Mouse (Mus musculus): Measurements from ENCODE around the gene Rapgef1. TPM values are rescaled to one million over a fixed set of nuclear protein-coding genes. Genes with fewer than 3 reads are reported as not detected.

The Rapgef1 gene
- polyA plus RNA-seq, 1 experiment = 132 TPM

DNA sequence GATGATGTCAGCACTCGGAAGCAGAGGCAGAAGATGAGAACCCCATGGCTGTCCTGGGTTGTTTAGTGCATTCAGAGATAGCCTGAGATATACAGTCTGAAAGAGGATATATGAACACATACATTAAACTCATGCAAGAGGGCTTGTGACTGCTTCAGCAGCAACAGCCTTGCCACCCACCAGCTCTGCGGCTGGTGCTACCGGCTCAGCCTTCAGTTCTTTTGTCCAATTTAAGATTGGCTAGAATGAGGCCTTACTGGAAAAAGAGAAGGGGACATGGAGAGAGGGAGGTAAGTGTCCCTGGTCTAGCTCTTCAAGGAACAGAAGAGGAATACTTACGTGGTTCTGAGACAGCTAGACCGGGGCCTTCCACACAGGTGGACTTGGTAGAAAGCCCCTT lies 13.9 kb upstream of the Rapgef1 start:
- WGBS = 97% methylated on average over 5 of the region's 5 CpGs
- DNase-seq = no peak
- Histone ChIP-seq H3K4me3 (ENCODE audit: control insufficient read depth, insufficient read depth, low read length) (no peak overlapping the region), H3K4me1 (replicated peaks; ENCODE audit: control insufficient read depth, insufficient read depth, low read length) (peaks cover 2% of the 10 kb centered on the region; the same call in 1 of the 2 replicates), H3K27me3 (ENCODE audit: control insufficient read depth, insufficient read depth, low read length) (no peaks in the 10 kb centered on the region), H3K36me3 (ENCODE audit: control insufficient read depth, insufficient read depth, low read length) (no peaks in the 10 kb centered on the region), H3K27ac (ENCODE audit: control insufficient read depth, insufficient read depth, low read length) (no peak overlapping the region)
- TF ChIP-seq CTCF (IDR thresholded peaks at IDR 0.05; ENCODE audit: borderline replicate concordance, control insufficient read depth, extremely low read depth, insufficient read depth, low read length, poor library complexity) = no peak
- no peak for TF ChIP-seq POLR2A (IDR thresholded peaks at IDR 0.05; ENCODE audit: control insufficient read depth, extremely low read depth, insufficient read depth, low read length, poor library complexity)

DNA sequence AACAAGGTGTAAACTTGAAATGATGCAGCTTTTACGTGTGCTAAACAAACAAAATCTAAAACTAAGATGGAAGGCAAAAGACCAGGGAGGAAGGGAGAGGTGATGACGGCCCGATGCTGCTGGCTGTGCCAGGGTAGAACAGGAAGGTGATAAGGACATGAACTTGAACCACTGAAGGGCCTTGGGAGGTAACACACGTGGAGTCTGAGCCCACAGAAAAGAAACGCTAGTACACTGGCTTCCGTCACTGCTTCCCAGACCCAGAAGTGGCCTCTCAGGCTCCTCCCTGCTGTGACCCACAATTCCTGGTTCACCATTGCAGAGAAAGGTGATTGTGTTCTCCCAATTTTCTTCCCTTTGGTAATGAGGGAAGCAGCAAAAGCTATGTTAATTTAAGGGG lies 13.1 kb upstream of the Rapgef1 start:
- 22% methylated on average over 6 of the region's 6 CpGs for WGBS

DNA sequence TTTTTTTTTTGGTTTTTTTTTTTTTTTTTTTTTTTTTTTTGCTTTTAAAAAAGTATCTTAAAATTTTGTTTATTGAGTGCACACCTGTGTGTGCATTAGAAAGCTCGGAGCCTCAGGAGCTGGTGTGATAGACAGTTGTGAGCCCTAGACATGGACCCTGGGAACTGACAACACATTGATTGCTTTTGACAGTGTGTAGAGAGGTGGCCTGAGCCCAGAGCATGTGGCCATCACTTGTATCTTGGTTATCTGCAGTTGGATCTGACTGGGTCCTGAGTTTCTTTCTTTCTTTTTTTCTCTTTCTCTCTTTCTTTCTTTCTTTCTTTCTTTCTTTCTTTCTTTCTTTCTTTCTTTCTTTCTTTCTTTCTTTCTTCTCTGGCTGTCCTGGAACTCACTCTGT lies 2.2 kb upstream of the Rapgef1 start:
- no peak overlapping the region for H3K4me3 ChIP-seq (ENCODE audit: control insufficient read depth, insufficient read depth, low read length)
- TF ChIP-seq POLR2A (IDR thresholded peaks at IDR 0.05; ENCODE audit: control insufficient read depth, extremely low read depth, insufficient read depth, low read length, poor library complexity) = no peak
- no peak for TF ChIP-seq CTCF (IDR thresholded peaks at IDR 0.05; ENCODE audit: borderline replicate concordance, control insufficient read depth, extremely low read depth, insufficient read depth, low read length, poor library complexity)
- H3K27ac ChIP-seq (ENCODE audit: control insufficient read depth, insufficient read depth, low read length) = no peak overlapping the region
- WGBS = 78% methylated on average over 1 of the region's 1 CpGs
- no peaks in the 10 kb centered on the region for H3K27me3 ChIP-seq (ENCODE audit: control insufficient read depth, insufficient read depth, low read length)
- H3K36me3 ChIP-seq (ENCODE audit: control insufficient read depth, insufficient read depth, low read length) = no peaks in the 10 kb centered on the region
- H3K4me1 ChIP-seq (replicated peaks; ENCODE audit: control insufficient read depth, insufficient read depth, low read length) = peaks cover 21% of the 10 kb centered on the region
- no peak for DNase-seq

More for the DNA sequence above, 13.1 kb upstream of the Rapgef1 start:
- DNase-seq = no peak
- Histone ChIP-seq H3K4me3 (ENCODE audit: control insufficient read depth, insufficient read depth, low read length) (no peak overlapping the region), H3K4me1 (replicated peaks; ENCODE audit: control insufficient read depth, insufficient read depth, low read length) (peaks cover 2% of the 10 kb centered on the region; the same call in 1 of the 2 replicates), H3K27me3 (ENCODE audit: control insufficient read depth, insufficient read depth, low read length) (no peaks in the 10 kb centered on the region), H3K27ac (ENCODE audit: control insufficient read depth, insufficient read depth, low read length) (no peak overlapping the region), H3K36me3 (ENCODE audit: control insufficient read depth, insufficient read depth, low read length) (no peaks in the 10 kb centered on the region)
- TF ChIP-seq POLR2A (IDR thresholded peaks at IDR 0.05; ENCODE audit: control insufficient read depth, extremely low read depth, insufficient read depth, low read length, poor library complexity) (no peak), CTCF (IDR thresholded peaks at IDR 0.05; ENCODE audit: borderline replicate concordance, control insufficient read depth, extremely low read depth, insufficient read depth, low read length, poor library complexity) (no peak)

DNA sequence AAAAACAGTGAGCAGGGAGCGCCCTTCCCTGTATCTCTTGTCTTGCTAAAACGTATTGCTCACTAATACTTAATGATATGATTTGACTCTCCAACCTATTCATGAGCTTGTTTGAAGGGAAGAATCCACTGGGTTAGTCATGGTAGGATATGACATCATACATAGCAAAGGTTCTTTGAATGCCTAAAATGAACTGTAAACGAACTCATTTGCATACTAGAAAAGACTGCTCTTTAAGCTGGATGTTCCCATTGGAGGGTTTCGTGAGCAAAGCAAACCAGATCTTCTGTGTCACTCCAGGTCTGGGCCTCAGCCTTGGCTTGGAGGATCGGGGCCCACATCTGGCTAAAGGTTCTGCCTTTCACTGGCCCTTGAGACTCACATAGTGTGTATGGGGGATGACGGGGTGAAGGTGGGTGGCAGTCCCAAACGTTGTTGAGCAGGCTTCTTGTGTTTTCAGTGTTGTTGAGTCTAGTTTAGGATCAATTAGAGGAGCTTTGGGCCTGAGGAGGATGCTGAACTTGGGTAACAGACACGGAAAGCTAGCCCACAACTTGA lies 515 bp upstream of the Rapgef1 start:
- no peak for DNase-seq
- H3K4me1 ChIP-seq (replicated peaks; ENCODE audit: control insufficient read depth, insufficient read depth, low read length) = peaks cover 36% of the 10 kb centered on the region
- no peaks in the 10 kb centered on the region for H3K36me3 ChIP-seq (ENCODE audit: control insufficient read depth, insufficient read depth, low read length)
- TF ChIP-seq CTCF (IDR thresholded peaks at IDR 0.05; ENCODE audit: borderline replicate concordance, control insufficient read depth, extremely low read depth, insufficient read depth, low read length, poor library complexity) = no peak
- TF ChIP-seq POLR2A (IDR thresholded peaks at IDR 0.05; ENCODE audit: control insufficient read depth, extremely low read depth, insufficient read depth, low read length, poor library complexity) = no peak
- H3K27me3 ChIP-seq (ENCODE audit: control insufficient read depth, insufficient read depth, low read length) = no peaks in the 10 kb centered on the region
- 68% methylated on average over 8 of the region's 8 CpGs for WGBS
- H3K27ac ChIP-seq (ENCODE audit: control insufficient read depth, insufficient read depth, low read length) = peak overlapping the region; percentile 57
- peak overlapping the region; percentile 5; the same call in 1 of the 2 replicates for H3K4me3 ChIP-seq (ENCODE audit: control insufficient read depth, insufficient read depth, low read length)

DNA sequence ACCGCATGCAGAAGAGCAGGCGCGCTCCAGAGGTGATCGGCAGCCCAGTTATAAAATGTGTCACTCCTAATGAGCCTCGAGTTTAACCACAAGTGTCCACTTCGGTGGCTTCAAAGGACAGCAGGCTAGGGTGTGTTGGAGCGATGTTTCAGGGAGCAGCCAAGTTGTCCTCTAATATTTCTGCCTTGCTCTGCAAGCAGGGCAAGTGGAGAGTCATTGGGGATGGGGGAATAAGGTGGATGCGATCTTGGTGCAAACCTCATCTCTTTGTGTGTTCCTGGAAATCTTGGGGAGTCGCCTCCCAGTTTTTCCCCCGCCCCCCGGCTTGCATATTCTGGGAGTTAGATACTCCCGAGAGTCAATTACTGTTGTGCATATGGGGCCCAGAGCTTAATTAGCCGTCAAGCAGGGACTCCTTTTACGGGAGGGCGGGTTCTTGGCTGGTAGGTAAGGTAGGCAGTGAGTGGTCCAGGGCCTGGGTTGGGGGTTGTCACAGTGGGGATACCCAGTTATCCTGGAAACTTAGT lies 844 bp downstream of the Rapgef1 start:
- Histone ChIP-seq H3K4me1 (replicated peaks; ENCODE audit: control insufficient read depth, insufficient read depth, low read length) (peaks cover 49% of the 10 kb centered on the region), H3K27me3 (ENCODE audit: control insufficient read depth, insufficient read depth, low read length) (no peaks in the 10 kb centered on the region), H3K4me3 (ENCODE audit: control insufficient read depth, insufficient read depth, low read length) (peak overlapping the region; percentile 98), H3K36me3 (ENCODE audit: control insufficient read depth, insufficient read depth, low read length) (no peaks in the 10 kb centered on the region), H3K27ac (ENCODE audit: control insufficient read depth, insufficient read depth, low read length) (peak overlapping the region; percentile 56; the same call in 1 of the 2 replicates)
- TF ChIP-seq CTCF (IDR thresholded peaks at IDR 0.05; ENCODE audit: borderline replicate concordance, control insufficient read depth, extremely low read depth, insufficient read depth, low read length, poor library complexity) = no peak
- TF ChIP-seq POLR2A (IDR thresholded peaks at IDR 0.05; ENCODE audit: control insufficient read depth, extremely low read depth, insufficient read depth, low read length, poor library complexity) = no peak
- 4% methylated on average over 15 of the region's 15 CpGs for WGBS
- DNase-seq = peak; percentile 47

DNA sequence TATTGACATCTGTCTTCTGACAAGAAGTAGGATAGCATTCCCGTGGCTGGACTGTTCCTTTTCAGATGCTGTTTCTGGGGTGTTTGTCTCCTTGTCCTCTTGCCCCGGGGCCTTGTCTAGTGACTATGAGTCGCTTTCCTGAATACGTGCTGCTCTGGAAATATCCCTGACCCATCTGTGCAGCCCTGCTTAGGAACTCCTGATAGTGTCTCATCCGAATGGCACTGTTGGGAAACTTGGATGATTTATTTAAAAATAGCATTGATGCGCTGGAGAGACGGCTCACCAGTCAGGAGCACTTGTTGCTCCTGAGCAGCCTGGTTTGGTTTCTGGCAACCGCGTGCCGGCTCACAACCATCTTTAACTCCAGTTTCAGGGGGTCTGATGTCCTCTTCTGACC lies 1.6 kb downstream of the Rapgef1 start:
- WGBS = 84% methylated on average over 10 of the region's 10 CpGs
- Histone ChIP-seq H3K4me1 (replicated peaks; ENCODE audit: control insufficient read depth, insufficient read depth, low read length) (peaks cover 56% of the 10 kb centered on the region), H3K36me3 (ENCODE audit: control insufficient read depth, insufficient read depth, low read length) (no peaks in the 10 kb centered on the region), H3K4me3 (ENCODE audit: control insufficient read depth, insufficient read depth, low read length) (peak overlapping the region; percentile 18), H3K27me3 (ENCODE audit: control insufficient read depth, insufficient read depth, low read length) (no peaks in the 10 kb centered on the region), H3K27ac (ENCODE audit: control insufficient read depth, insufficient read depth, low read length) (peak overlapping the region; percentile 91)
- TF ChIP-seq CTCF (IDR thresholded peaks at IDR 0.05; ENCODE audit: borderline replicate concordance, control insufficient read depth, extremely low read depth, insufficient read depth, low read length, poor library complexity) (no peak), POLR2A (IDR thresholded peaks at IDR 0.05; ENCODE audit: control insufficient read depth, extremely low read depth, insufficient read depth, low read length, poor library complexity) (no peak)
- DNase-seq = no peak

Measured in thymus, adult 2 months (tissue).